Mouse (Mus musculus) cortical plate, adult 2 months (tissue): ENCODE data around the gene Prkd1. TPM values are rescaled to one million over a fixed set of nuclear protein-coding genes. Genes with fewer than 3 reads are reported as not detected.

Experiments
- H3K27ac ChIP-seq: fragments of 200-500 bp; 2 replicates; pipeline ENCODE4 v1.5.1; 2012; ENCODE audit warnings: low read length, control low read depth, inconsistent platforms; ENCODE audit not compliant: insufficient read depth
- H3K4me1 ChIP-seq: fragments of 200-500 bp; 2 replicates; pipeline ENCODE4 v1.6.1; 2011; ENCODE audit warnings: low read length; ENCODE audit not compliant: control insufficient read depth, insufficient read depth
- H3K4me3 ChIP-seq: fragments of 200-500 bp; 2 replicates; pipeline ENCODE4 v1.5.1; 2011; ENCODE audit warnings: mild to moderate bottlenecking, low read length, control low read depth; ENCODE audit not compliant: insufficient read depth
- CTCF ChIP-seq: fragments of 200-500 bp; IDR thresholded peaks from 2 replicates; pipeline ENCODE4 v1.5.1; 2011; ENCODE audit warnings: mild to moderate bottlenecking, control low read depth, low read length; ENCODE audit not compliant: insufficient read depth; ENCODE audit errors: extremely low read depth
- POLR2A ChIP-seq: fragments of 200-500 bp; IDR thresholded peaks from 2 replicates; pipeline ENCODE4 v1.6.1; 2011; ENCODE audit warnings: mild to moderate bottlenecking, low read length, control low read depth; ENCODE audit not compliant: insufficient read depth; ENCODE audit errors: extremely low read depth
- polyA plus RNA-seq: library from polyadenylated mRNA; depleted of rRNA; stranded (reverse); fragments of >200 nt; gene quantifications from 2 replicates; pipeline ENCODE4 v1.2.3, GENCODE M21; 2012

Prkd1 gene
- polyA plus RNA-seq, 1 experiment: 8.2 TPM

- peaks cover 2% of the 10 kb centered on the region; the same call in 1 of the 2 replicates for H3K4me1 ChIP-seq
- H3K27ac ChIP-seq: peak overlapping the region; percentile 89
- H3K4me3 ChIP-seq: no peak overlapping the region
- TF ChIP-seq CTCF (no peak), POLR2A (no peak)
Observed at GRCm38 (mm10) chr12:50537761-50538160, 111.1 kb downstream of the Prkd1 start.

GRCm38 (mm10) chr12:50537006-50537405 is 111.9 kb downstream of the Prkd1 start:
- Histone ChIP-seq H3K27ac (no peak overlapping the region), H3K4me3 (no peak overlapping the region), H3K4me1 (peaks cover 2% of the 10 kb centered on the region; the same call in 1 of the 2 replicates)
- TF ChIP-seq POLR2A (no peak), CTCF (no peak)

GRCm38 (mm10) chr12:50528633-50529032 is 120.3 kb downstream of the Prkd1 start:
- H3K4me1 ChIP-seq: no peaks in the 10 kb centered on the region
- TF ChIP-seq CTCF (no peak), POLR2A (no peak)
- no peak overlapping the region for H3K27ac ChIP-seq

GRCm38 (mm10) chr12:50524061-50524460 is 124.8 kb downstream of the Prkd1 start:
- Histone ChIP-seq H3K27ac (no peak overlapping the region), H3K4me1 (no peaks in the 10 kb centered on the region)
- no peak for TF ChIP-seq POLR2A
- TF ChIP-seq CTCF: no peak

More at GRCm38 (mm10) chr12:50528633-50529032, 120.3 kb downstream of the Prkd1 start:
- H3K4me3 ChIP-seq: no peak overlapping the region

GRCm38 (mm10) chr12:50514526-50514925 is 134.4 kb downstream of the Prkd1 start:
- no peak for TF ChIP-seq CTCF
- no peak for TF ChIP-seq POLR2A
- no peak overlapping the region for H3K27ac ChIP-seq
- no peaks in the 10 kb centered on the region for H3K4me1 ChIP-seq
- H3K4me3 ChIP-seq: no peak overlapping the region

More at GRCm38 (mm10) chr12:50524061-50524460, 124.8 kb downstream of the Prkd1 start:
- no peak overlapping the region for H3K4me3 ChIP-seq

- Histone ChIP-seq H3K4me1 (no peaks in the 10 kb centered on the region), H3K4me3 (no peak overlapping the region), H3K27ac (no peak overlapping the region)
- TF ChIP-seq CTCF: no peak
Observed at GRCm38 (mm10) chr12:50511486-50512225, 137.2 kb downstream of the Prkd1 start.

GRCm38 (mm10) chr12:50508762-50509161 is 140.1 kb downstream of the Prkd1 start:
- no peak for TF ChIP-seq POLR2A
- no peak for TF ChIP-seq CTCF
- no peak overlapping the region for H3K27ac ChIP-seq
- no peak overlapping the region for H3K4me3 ChIP-seq
- no peaks in the 10 kb centered on the region for H3K4me1 ChIP-seq

- H3K27ac ChIP-seq: no peak overlapping the region
- TF ChIP-seq CTCF (no peak), POLR2A (no peak)
- no peaks in the 10 kb centered on the region for H3K4me1 ChIP-seq
- no peak overlapping the region for H3K4me3 ChIP-seq
Observed at GRCm38 (mm10) chr12:50499796-50500504, 148.9 kb downstream of the Prkd1 start.

- TF ChIP-seq POLR2A (no peak), CTCF (no peak)
- Histone ChIP-seq H3K27ac (no peak overlapping the region), H3K4me3 (no peak overlapping the region), H3K4me1 (no peaks in the 10 kb centered on the region; the same call in 1 of the 2 replicates)
Observed at GRCm38 (mm10) chr12:50496006-50496405, 152.9 kb downstream of the Prkd1 start.

- Histone ChIP-seq H3K27ac (no peak overlapping the region), H3K4me3 (no peak overlapping the region), H3K4me1 (no peaks in the 10 kb centered on the region; the same call in 1 of the 2 replicates)
- no peak for TF ChIP-seq POLR2A
- TF ChIP-seq CTCF: no peak
Observed at GRCm38 (mm10) chr12:50479784-50480183, 169.1 kb downstream of the Prkd1 start.
